Mouse (Mus musculus) liver, embryonic 12.5 days (tissue): ENCODE results near the gene Gm49601. TPM values are rescaled to one million over a fixed set of nuclear protein-coding genes. Genes with fewer than 3 reads are reported as not detected.

Source experiments
- ATAC-seq: fragments of 200-750 bp; cut with Nextera tagmentation; 2 replicates; pipeline ENCODE4 v1.8.0; 2017; ENCODE audit warnings: moderate number of reproducible peaks, mild to moderate bottlenecking, moderate library complexity
- H3K27ac ChIP-seq: fragments of 300-500 bp; sonication (generic); 2 replicates; pipeline ENCODE4 v1.5.1; 2016; ENCODE audit warnings: mild to moderate bottlenecking
- H3K27me3 ChIP-seq: fragments of 300-500 bp; sonication (generic); replicated peaks from 2 replicates; pipeline ENCODE4 v1.6.1; 2016; ENCODE audit warnings: mild to moderate bottlenecking, moderate library complexity
- H3K36me3 ChIP-seq: fragments of 300-500 bp; sonication (generic); 2 replicates; pipeline ENCODE4 v1.6.1; 2016; ENCODE audit warnings: mild to moderate bottlenecking, moderate library complexity
- H3K4me1 ChIP-seq: fragments of 300-500 bp; sonication (generic); 2 replicates; pipeline ENCODE4 v1.6.1; 2016
- H3K4me2 ChIP-seq: fragments of 300-500 bp; sonication (generic); 2 replicates; pipeline ENCODE4 v1.6.1; 2016; ENCODE audit warnings: mild to moderate bottlenecking, moderate library complexity
- H3K4me3 ChIP-seq: fragments of 300-500 bp; sonication (generic); 2 replicates; pipeline ENCODE4 v1.5.1; 2016; ENCODE audit warnings: mild to moderate bottlenecking, moderate library complexity
- H3K9ac ChIP-seq: fragments of 300-500 bp; sonication (generic); 2 replicates; pipeline ENCODE4 v1.6.1; 2016; ENCODE audit warnings: mild to moderate bottlenecking, moderate library complexity
- H3K9me3 ChIP-seq: fragments of 300-500 bp; sonication (generic); replicated peaks from 2 replicates; pipeline ENCODE4 v1.6.1; 2016; ENCODE audit warnings: mild to moderate bottlenecking, moderate library complexity
- WGBS: fragments of 180-500 bp; shearing (Covaris S2); methylation state at CpG from one replicate; pipeline ENCODE4 v1.1.7; 2016; ENCODE audit not compliant: insufficient replicate concordance; 5-methylcytosine and 5-hydroxymethylcytosine counted together
- polyA plus RNA-seq: library from polyadenylated mRNA; unstranded; fragments of >200 nt; fragmentation: Nextera tagmentation; extraction: Ambion mirVana; gene quantifications from 2 replicates; pipeline ENCODE4 v1.2.1, GENCODE M21; 2016

Gene Gm49601
- polyA plus RNA-seq, 1 experiment from 2014 or later = 0.31 TPM

DNA sequence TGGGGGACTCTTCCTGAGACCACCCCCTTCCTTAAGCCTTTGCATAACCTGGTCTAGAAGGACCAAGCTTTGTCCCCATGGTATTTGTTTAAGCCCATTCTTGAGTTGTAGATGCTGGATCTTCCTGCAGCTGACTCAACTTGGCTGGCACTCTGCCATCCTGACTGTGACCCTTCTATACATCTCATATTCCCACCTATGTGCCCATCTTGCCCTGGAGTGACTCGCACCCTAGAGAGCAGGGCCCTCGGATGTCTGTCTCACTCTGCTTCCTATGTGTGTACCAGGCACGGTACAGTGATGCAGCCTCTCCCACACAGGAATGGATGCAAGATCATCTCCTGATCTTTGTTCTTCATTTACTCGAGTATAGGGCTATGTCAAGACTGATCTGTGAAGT, 16.7 kb upstream of the Gm49601 start:
- WGBS = 62% methylated on average over 4 of the region's 4 CpGs
- Histone ChIP-seq H3K27me3 (peaks cover 13% of the 10 kb centered on the region; the same call in 1 of the 2 replicates), H3K4me3 (no peak overlapping the region), H3K9me3 (no peaks in the 10 kb centered on the region), H3K9ac (no peak overlapping the region), H3K36me3 (no peaks in the 10 kb centered on the region), H3K4me1 (no peaks in the 10 kb centered on the region), H3K27ac (no peak overlapping the region), H3K4me2 (no peak overlapping the region)
- ATAC-seq = no peak

DNA sequence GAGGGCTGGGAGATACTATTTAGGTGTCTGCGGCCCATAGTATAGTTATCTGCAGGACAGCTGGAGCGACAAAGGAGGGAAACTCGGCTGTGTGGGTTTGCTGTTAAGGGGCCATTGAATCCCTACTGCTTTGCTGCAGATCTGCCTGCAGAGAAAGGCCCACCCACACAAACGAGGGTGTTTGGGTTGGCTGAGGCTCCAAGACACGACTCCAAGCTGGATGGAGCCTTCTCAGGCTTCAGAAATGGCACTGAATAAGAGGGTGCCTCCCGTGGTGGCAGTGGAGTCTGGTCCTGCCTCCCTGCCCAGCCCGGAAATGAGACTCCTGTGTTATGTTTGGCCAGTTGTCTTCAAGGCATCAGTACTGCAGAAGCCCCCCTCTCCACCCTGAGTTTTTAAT, 16.1 kb upstream of the Gm49601 start:
- Histone ChIP-seq H3K9me3 (no peaks in the 10 kb centered on the region), H3K4me2 (no peak overlapping the region), H3K4me1 (no peaks in the 10 kb centered on the region), H3K4me3 (no peak overlapping the region), H3K9ac (no peak overlapping the region), H3K27me3 (peaks cover 17% of the 10 kb centered on the region; the same call in 1 of the 2 replicates), H3K27ac (no peak overlapping the region), H3K36me3 (no peaks in the 10 kb centered on the region)
- 37% methylated on average over 7 of the region's 7 CpGs for whole genome bisulfite sequencing
- no peak for ATAC-seq

DNA sequence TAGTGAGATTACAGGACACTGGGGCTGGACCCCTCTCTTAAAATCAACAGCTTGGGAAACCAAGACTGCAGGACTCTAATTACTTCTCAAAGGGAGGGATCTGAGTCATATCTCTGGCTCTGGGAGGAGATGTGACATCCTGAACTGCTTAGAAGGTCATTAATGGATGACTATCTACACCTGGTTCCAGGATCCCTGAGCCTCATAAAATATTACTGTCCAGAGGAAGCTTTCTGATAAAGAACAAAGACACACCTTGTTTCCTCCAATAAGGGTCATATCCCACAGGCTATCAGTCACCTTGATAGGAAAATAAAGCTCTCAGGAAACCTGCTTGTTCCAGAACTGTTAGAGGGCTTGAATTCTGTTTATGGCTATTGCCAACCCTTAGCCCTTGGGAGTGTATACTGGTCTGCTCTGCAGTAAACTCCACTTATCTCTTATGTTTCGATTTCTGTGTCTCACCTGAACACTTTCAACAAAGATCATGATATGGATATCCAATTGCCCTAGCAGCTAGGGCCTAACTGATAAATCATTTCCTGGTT, 13.2 kb upstream of the Gm49601 start:
- Histone ChIP-seq H3K9ac (no peak overlapping the region), H3K27me3 (peaks cover 36% of the 10 kb centered on the region; the same call in 1 of the 2 replicates), H3K4me3 (no peak overlapping the region), H3K27ac (no peak overlapping the region), H3K4me2 (no peak overlapping the region), H3K36me3 (no peaks in the 10 kb centered on the region), H3K9me3 (no peaks in the 10 kb centered on the region), H3K4me1 (no peaks in the 10 kb centered on the region)
- WGBS = 48% methylated on average over 1 of the region's 1 CpGs
- no peak for ATAC-seq

DNA sequence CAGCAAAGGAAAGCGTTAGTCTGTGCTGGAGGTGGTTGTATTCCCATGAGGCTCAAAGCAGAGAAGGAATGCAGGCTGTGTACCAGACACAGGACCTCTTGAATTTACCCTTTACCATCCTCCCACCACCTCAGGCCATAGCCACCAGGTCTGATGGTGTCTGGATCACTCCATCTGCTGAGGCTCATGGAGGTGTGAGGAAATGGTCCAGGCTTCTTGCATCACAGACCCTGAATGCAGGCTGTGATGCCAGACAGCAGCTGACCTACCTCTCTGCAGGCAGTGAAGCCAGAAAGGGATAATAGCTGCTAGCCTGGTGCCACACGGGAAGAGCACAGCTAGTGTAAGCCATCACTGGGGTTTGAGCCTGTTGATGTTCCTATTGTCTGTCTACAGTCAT, 12.2 kb upstream of the Gm49601 start:
- Histone ChIP-seq H3K27ac (no peak overlapping the region), H3K9ac (no peak overlapping the region), H3K9me3 (no peaks in the 10 kb centered on the region), H3K4me1 (no peaks in the 10 kb centered on the region), H3K27me3 (peaks cover 38% of the 10 kb centered on the region), H3K36me3 (no peaks in the 10 kb centered on the region), H3K4me3 (no peak overlapping the region), H3K4me2 (no peak overlapping the region)
- 54% methylated on average over 2 of the region's 2 CpGs for WGBS
- no peak for ATAC-seq

DNA sequence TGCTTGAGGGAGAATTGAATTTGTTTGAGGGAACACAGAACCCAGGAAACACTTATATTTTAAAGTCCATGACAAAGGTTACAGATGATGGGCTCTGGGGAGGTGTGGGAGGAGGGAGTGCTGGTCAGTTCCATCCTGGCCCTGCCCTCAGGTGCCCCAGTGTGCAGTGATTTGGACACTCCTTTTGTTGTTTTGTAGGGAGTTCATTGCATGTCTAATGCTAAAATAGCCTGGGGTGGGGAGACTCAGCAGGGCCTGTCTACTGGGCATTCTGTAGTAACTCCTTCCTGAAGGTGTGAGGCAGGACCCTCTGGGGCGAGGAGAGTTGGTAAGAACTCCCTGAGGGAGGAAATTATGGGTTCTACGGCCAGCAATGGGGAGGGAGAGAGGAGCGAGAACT, 10.6 kb upstream of the Gm49601 start:
- Histone ChIP-seq H3K4me1 (no peaks in the 10 kb centered on the region), H3K9me3 (no peaks in the 10 kb centered on the region), H3K27me3 (peaks cover 53% of the 10 kb centered on the region), H3K4me3 (no peak overlapping the region), H3K36me3 (no peaks in the 10 kb centered on the region), H3K9ac (no peak overlapping the region), H3K27ac (no peak overlapping the region), H3K4me2 (no peak overlapping the region)
- no peak for ATAC-seq
- 25% methylated on average over 3 of the region's 3 CpGs for WGBS

DNA sequence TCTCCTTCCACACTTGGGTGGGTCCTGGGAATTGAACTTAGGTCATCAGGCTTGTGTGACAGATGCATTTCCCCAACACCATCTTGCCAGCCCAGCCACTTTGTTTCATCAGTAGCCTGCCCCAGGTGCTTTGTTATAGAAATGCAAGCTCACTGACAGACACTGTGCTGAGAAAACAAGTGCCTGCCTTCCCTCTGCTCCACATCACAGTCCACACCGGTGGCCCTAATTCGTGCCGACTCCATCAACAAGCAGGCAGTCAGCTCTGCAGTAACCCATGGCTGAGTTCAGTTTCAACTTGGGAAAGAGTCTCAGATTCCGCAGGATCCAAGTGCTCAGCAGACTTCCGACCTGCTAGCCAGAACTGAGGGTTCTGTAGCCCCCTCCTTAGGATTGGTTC, 10.2 kb upstream of the Gm49601 start:
- H3K4me2 ChIP-seq = no peak overlapping the region
- no peak overlapping the region for H3K27ac ChIP-seq
- peaks cover 57% of the 10 kb centered on the region for H3K27me3 ChIP-seq
- no peaks in the 10 kb centered on the region for H3K36me3 ChIP-seq
- 61% methylated on average over 5 of the region's 5 CpGs for WGBS
- no peak overlapping the region for H3K4me3 ChIP-seq
- H3K9me3 ChIP-seq = no peaks in the 10 kb centered on the region
- no peak for ATAC-seq
- no peak overlapping the region for H3K9ac ChIP-seq
- H3K4me1 ChIP-seq = no peaks in the 10 kb centered on the region

DNA sequence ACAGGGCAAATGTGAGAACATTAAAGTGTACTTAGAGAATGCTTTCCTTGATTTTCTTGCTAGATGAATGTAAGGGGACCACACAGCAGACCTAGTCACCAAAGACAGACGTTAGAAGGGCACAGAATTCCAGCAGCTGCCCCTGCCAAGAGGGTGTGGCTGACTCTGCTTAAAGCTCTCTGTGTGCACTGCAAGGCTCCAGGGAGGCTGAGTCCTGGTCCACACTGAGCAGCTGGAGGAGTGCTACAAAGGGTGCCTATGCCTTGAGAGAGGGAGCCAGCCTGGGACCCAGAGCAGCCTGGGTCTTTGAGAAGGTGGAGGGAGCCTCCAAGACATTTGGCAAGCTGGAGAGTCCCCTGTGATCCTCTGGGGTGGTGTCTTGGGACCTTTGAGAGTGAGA, 7.1 kb upstream of the Gm49601 start:
- Histone ChIP-seq H3K9me3 (no peaks in the 10 kb centered on the region), H3K36me3 (no peaks in the 10 kb centered on the region), H3K4me1 (peaks cover 20% of the 10 kb centered on the region), H3K4me3 (no peak overlapping the region), H3K9ac (no peak overlapping the region), H3K27me3 (peaks cover 76% of the 10 kb centered on the region), H3K27ac (no peak overlapping the region), H3K4me2 (no peak overlapping the region)
- ATAC-seq = no peak
- 29% methylated on average over 1 of the region's 1 CpGs for WGBS

DNA sequence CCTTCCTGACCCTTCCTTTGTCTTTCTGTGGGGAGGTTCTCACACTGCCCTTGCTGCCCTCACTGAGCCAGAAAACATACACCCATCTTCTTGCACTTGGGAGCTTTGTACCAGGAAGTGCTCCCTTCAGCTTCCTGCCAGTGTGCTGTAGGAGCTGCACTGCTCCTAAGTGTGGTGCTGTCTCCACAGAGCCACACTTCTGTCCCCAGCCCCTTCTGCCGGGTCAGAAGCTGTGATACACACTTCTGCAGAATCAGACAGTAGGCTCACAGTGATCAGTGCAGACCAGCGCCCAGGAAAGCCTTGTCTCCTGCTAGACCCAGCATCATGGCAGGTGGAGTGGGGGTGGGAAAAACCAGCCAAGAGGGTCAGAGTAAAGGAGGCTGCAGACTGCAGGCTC, 6.6 kb upstream of the Gm49601 start:
- Histone ChIP-seq H3K9ac (no peak overlapping the region), H3K27me3 (peaks cover 79% of the 10 kb centered on the region), H3K4me3 (no peak overlapping the region), H3K4me2 (no peak overlapping the region), H3K4me1 (peaks cover 20% of the 10 kb centered on the region), H3K9me3 (no peaks in the 10 kb centered on the region), H3K27ac (no peak overlapping the region), H3K36me3 (no peaks in the 10 kb centered on the region)
- 42% methylated on average over 2 of the region's 2 CpGs for WGBS
- ATAC-seq = no peak

DNA sequence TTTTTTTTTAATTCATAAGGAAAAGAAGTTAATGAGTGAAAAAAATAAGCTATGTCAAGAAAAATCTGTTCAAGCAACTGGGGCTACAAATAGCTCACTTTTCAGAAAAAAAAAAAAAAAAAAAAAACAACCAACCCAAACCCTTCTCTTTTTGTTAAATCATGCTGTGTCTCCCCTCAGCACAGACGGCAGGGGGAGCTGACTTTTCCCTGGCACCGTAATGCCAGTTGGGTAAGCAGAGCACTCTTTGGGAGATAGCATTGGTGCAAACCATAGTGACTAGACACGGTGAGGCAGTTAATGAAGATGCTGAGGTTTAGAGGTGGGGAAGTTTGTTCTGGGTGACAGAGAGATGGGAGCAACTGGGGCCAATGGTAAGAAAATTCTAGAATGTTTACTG, 5.8 kb upstream of the Gm49601 start:
- H3K27me3 ChIP-seq = peaks cover 80% of the 10 kb centered on the region
- H3K4me2 ChIP-seq = no peak overlapping the region
- no peak overlapping the region for H3K4me3 ChIP-seq
- no peak for ATAC-seq
- no peak overlapping the region for H3K9ac ChIP-seq
- 44% methylated on average over 3 of the region's 3 CpGs for WGBS
- H3K4me1 ChIP-seq = peaks cover 20% of the 10 kb centered on the region
- H3K9me3 ChIP-seq = no peaks in the 10 kb centered on the region
- H3K27ac ChIP-seq = no peak overlapping the region
- H3K36me3 ChIP-seq = no peaks in the 10 kb centered on the region

DNA sequence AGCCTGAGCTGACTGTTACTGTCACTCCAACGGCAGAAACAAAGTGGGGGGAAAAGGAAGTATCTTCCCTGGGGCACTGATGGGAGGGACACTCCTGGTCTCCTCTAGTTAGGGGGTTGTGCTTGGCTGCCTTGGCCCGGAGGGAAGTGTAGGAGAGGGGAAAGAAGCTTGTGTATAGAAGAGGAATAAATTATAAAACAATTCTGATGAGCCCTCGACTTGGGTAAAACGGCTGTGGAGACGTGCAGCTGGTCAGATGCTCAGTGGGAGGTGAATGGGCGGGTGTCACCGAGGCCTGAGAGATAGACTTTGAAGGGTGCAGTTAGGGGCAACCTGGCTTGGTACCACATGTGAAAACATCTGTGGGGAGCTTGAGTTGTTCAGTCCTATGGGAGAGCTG, 4.9 kb upstream of the Gm49601 start:
- peaks cover 27% of the 10 kb centered on the region for H3K4me1 ChIP-seq
- no peak overlapping the region for H3K4me2 ChIP-seq
- no peaks in the 10 kb centered on the region for H3K9me3 ChIP-seq
- H3K27me3 ChIP-seq = peaks cover 83% of the 10 kb centered on the region
- no peak for ATAC-seq
- no peak overlapping the region for H3K4me3 ChIP-seq
- 45% methylated on average over 7 of the region's 7 CpGs for WGBS
- no peak overlapping the region for H3K27ac ChIP-seq
- no peak overlapping the region for H3K9ac ChIP-seq
- H3K36me3 ChIP-seq = no peaks in the 10 kb centered on the region

DNA sequence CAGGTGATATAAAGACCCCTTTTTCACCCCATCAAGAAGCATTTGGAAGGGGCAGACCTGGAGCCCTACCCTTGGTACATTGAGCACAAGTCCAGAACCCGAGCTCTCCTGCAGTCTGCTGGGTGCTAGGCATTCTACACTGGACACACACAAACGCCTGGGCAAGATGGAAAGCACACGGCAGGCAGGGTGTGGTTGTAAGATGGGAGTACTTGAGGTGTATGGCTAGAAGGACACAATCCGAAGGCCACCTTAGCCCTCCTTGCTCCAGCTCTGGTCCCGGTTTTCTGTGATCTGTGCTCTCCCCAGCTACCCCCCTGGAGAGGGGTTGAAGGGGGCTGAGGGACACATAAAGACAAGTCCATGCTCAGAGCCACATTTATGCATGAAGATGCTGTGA, 4.1 kb upstream of the Gm49601 start:
- Histone ChIP-seq H3K4me3 (peak overlapping the region; percentile 63), H3K36me3 (no peaks in the 10 kb centered on the region), H3K4me2 (peak overlapping the region; percentile 90), H3K27me3 (peaks cover 85% of the 10 kb centered on the region), H3K27ac (no peak overlapping the region), H3K4me1 (peaks cover 32% of the 10 kb centered on the region), H3K9ac (no peak overlapping the region), H3K9me3 (no peaks in the 10 kb centered on the region)
- 46% methylated on average over 5 of the region's 5 CpGs for WGBS
- no peak for ATAC-seq

DNA sequence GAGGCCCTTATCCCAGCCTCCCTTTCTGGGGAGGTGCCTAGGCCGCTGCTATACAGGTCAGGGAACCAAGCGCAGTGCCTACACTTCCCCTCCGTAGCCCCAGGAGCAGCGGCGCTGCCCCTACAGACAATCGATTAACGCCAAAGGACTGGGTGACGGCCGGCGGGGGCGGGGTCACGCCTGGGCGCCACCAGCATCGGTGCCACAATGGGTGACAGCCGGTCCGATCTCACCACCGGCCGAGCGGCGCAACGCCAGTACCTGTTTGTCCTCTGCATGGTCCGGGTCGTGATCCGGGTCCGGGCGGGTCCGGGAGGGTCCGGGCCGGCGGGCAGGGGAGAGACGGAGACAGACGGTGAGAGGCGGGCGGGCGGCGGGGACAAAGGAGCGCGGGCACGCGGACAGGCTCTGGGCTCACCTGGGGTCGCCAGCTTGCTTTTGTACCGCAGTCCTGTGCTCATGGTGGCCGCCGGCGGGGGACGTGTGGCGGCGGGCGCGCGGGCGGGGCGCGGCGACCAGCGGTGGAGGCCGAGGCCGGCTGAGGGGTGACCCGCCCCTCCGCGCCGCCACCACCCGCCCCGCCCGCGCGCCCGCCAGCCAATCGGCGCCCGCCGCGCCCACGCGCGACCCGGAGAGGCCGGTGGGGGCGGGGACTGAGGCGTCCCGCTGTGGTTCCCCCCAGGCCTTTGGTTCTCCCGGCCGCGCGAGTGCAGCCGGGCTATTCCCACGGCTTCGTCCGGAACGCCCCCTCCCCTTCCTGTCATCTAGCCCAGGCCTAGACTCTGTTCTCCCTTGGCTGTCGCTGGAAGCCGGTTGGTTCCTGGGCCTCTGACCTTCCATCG, 3.4 kb upstream of the Gm49601 start, which contains the start of gene Sept5:
Gene Sept5, minus strand, starts transcription at position 565 of the 842 bp plus-strand sequence.
- H3K9me3 ChIP-seq = no peaks in the 10 kb centered on the region
- H3K4me3 ChIP-seq = peak within 1 kb of the TSS; percentile 63
- H3K36me3 ChIP-seq = no peaks in the 10 kb centered on the region
- under 1% methylated on average over 71 of the region's 93 CpGs for WGBS
- peak within 1 kb of the TSS; percentile 64 for H3K9ac ChIP-seq
- H3K4me2 ChIP-seq = peak within 1 kb of the TSS; percentile 90
- peak; percentile 30 for ATAC-seq
- peaks cover 32% of the 10 kb centered on the region for H3K4me1 ChIP-seq
- no peak within 1 kb of the TSS for H3K27ac ChIP-seq
- peaks cover 88% of the 10 kb centered on the region for H3K27me3 ChIP-seq
